Mouse (Mus musculus): ENCODE data around the gene Slain1. TPM values are rescaled to one million over a fixed set of nuclear protein-coding genes. Genes with fewer than 3 reads are reported as not detected.
A peak's percentile ranks its signal among the peaks of the same experiment; 100 is the strongest.

Slain1 gene
- polyA plus RNA-seq (2012; rRNA removed), result 52.7 and 53.0 TPM in 2 replicates

- Histone ChIP-seq H3K36me3 (ENCODE audit: control insufficient read depth, insufficient read depth, low read length) (no peaks in the 10 kb centered on the region), H3K4me3 (ENCODE audit: control insufficient read depth, insufficient read depth, low read length) (peak within 1 kb of the TSS; percentile 98), H3K27me3 (ENCODE audit: control insufficient read depth, insufficient read depth, low read length) (no peaks in the 10 kb centered on the region), H3K4me1 (replicated peaks; ENCODE audit: control insufficient read depth, insufficient read depth, low read length) (peaks cover 12% of the 10 kb centered on the region), H3K27ac (ENCODE audit: control insufficient read depth, insufficient read depth, low read length) (peak within 1 kb of the TSS; percentile 75)
- peak; percentile 99 for DNase-seq
- under 1% methylated on average over 32 of the region's 32 CpGs for WGBS
- TF ChIP-seq CTCF (IDR thresholded peaks at IDR 0.05; ENCODE audit: borderline replicate concordance, control insufficient read depth, extremely low read depth, insufficient read depth, low read length, poor library complexity) (0 out of 2 replicates have a peak, but pooled peaks have one; percentile 9), POLR2A (IDR thresholded peaks at IDR 0.05; ENCODE audit: control insufficient read depth, extremely low read depth, insufficient read depth, low read length, poor library complexity) (peak; percentile 94)
Measured at GRCm38 (mm10) chr14:103649896-103650334, at the start of gene Slain1. TSS of gene Slain1 (plus strand) at chr14:103650228.

DNA sequence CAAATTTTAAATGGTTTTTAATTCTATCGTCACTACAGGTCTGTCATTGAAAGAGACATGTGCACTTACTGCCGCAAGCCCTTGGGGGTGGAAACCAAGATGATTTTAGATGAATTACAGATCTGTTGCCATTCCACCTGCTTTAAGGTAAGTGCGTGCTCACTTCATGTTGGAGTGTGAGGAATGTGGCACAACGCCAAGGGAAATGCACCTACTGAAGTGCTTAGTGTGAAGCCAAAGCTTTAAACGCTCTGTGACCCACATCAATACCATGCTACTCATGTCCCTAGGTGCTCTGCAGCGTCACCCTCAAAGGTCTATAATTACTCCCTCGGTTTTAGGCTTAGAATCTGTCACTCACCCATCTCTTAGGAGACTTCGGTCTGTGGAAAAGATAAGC is 42.0 kb upstream of the Slain1 start:
- WGBS, result 93% methylated on average over 8 of the region's 8 CpGs
- no peak for TF ChIP-seq CTCF (IDR thresholded peaks at IDR 0.05; ENCODE audit: borderline replicate concordance, control insufficient read depth, extremely low read depth, insufficient read depth, low read length, poor library complexity)
- no peak for TF ChIP-seq POLR2A (IDR thresholded peaks at IDR 0.05; ENCODE audit: control insufficient read depth, extremely low read depth, insufficient read depth, low read length, poor library complexity)
- Histone ChIP-seq H3K27me3 (ENCODE audit: control insufficient read depth, insufficient read depth, low read length) (no peaks in the 10 kb centered on the region), H3K36me3 (ENCODE audit: control insufficient read depth, insufficient read depth, low read length) (no peaks in the 10 kb centered on the region), H3K4me3 (ENCODE audit: control insufficient read depth, insufficient read depth, low read length) (no peak overlapping the region), H3K27ac (ENCODE audit: control insufficient read depth, insufficient read depth, low read length) (no peak overlapping the region), H3K4me1 (replicated peaks; ENCODE audit: control insufficient read depth, insufficient read depth, low read length) (no peaks in the 10 kb centered on the region)
- no peak for DNase-seq

GRCm38 (mm10) chr14:103613573-103614271 is 36.3 kb upstream of the Slain1 start:
- DNase-seq, result no peak
- TF ChIP-seq CTCF (IDR thresholded peaks at IDR 0.05; ENCODE audit: borderline replicate concordance, control insufficient read depth, extremely low read depth, insufficient read depth, low read length, poor library complexity), result no peak
- TF ChIP-seq POLR2A (IDR thresholded peaks at IDR 0.05; ENCODE audit: control insufficient read depth, extremely low read depth, insufficient read depth, low read length, poor library complexity), result no peak
- H3K27ac ChIP-seq (ENCODE audit: control insufficient read depth, insufficient read depth, low read length), result no peak overlapping the region

GRCm38 (mm10) chr14:103614272-103614587 is 35.8 kb upstream of the Slain1 start:
- no peaks in the 10 kb centered on the region for H3K36me3 ChIP-seq (ENCODE audit: control insufficient read depth, insufficient read depth, low read length)
- no peak for DNase-seq
- no peak overlapping the region for H3K27ac ChIP-seq (ENCODE audit: control insufficient read depth, insufficient read depth, low read length)
- WGBS, result 92% methylated on average over 4 of the region's 4 CpGs
- no peaks in the 10 kb centered on the region for H3K4me1 ChIP-seq (replicated peaks; ENCODE audit: control insufficient read depth, insufficient read depth, low read length)
- TF ChIP-seq CTCF (IDR thresholded peaks at IDR 0.05; ENCODE audit: borderline replicate concordance, control insufficient read depth, extremely low read depth, insufficient read depth, low read length, poor library complexity), result no peak
- TF ChIP-seq POLR2A (IDR thresholded peaks at IDR 0.05; ENCODE audit: control insufficient read depth, extremely low read depth, insufficient read depth, low read length, poor library complexity), result no peak
- H3K4me3 ChIP-seq (ENCODE audit: control insufficient read depth, insufficient read depth, low read length), result no peak overlapping the region
- no peaks in the 10 kb centered on the region for H3K27me3 ChIP-seq (ENCODE audit: control insufficient read depth, insufficient read depth, low read length)

More at GRCm38 (mm10) chr14:103613573-103614271, 36.3 kb upstream of the Slain1 start:
- WGBS, result 95% methylated on average over 6 of the region's 6 CpGs
- H3K4me3 ChIP-seq (ENCODE audit: control insufficient read depth, insufficient read depth, low read length), result no peak overlapping the region
- no peaks in the 10 kb centered on the region for H3K4me1 ChIP-seq (replicated peaks; ENCODE audit: control insufficient read depth, insufficient read depth, low read length)
- H3K36me3 ChIP-seq (ENCODE audit: control insufficient read depth, insufficient read depth, low read length), result no peaks in the 10 kb centered on the region
- no peaks in the 10 kb centered on the region for H3K27me3 ChIP-seq (ENCODE audit: control insufficient read depth, insufficient read depth, low read length)

DNA sequence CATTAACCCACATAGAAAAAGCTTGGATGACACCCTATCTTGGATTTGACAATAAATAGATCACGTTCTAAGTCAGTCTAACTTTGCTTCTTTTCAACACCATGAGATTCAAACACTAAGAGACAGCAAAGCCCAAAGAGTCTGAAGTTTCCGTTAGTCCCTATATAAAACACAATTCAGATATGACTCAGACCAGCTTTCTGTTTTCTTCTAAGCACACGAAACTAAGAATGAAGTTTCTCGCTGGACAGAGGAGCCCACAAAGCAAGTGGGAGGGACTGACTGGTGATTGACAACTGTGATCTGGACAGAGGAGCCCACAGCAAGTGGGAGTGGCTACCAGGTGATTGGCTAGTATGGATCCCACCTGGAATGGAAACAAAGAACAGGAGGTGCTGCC is 30.3 kb upstream of the Slain1 start:
- WGBS, result 93% methylated on average over 4 of the region's 4 CpGs
- no peak for TF ChIP-seq CTCF (IDR thresholded peaks at IDR 0.05; ENCODE audit: borderline replicate concordance, control insufficient read depth, extremely low read depth, insufficient read depth, low read length, poor library complexity)
- no peak for TF ChIP-seq POLR2A (IDR thresholded peaks at IDR 0.05; ENCODE audit: control insufficient read depth, extremely low read depth, insufficient read depth, low read length, poor library complexity)
- Histone ChIP-seq H3K4me1 (replicated peaks; ENCODE audit: control insufficient read depth, insufficient read depth, low read length) (no peaks in the 10 kb centered on the region), H3K36me3 (ENCODE audit: control insufficient read depth, insufficient read depth, low read length) (no peaks in the 10 kb centered on the region), H3K27me3 (ENCODE audit: control insufficient read depth, insufficient read depth, low read length) (no peaks in the 10 kb centered on the region), H3K27ac (ENCODE audit: control insufficient read depth, insufficient read depth, low read length) (no peak overlapping the region), H3K4me3 (ENCODE audit: control insufficient read depth, insufficient read depth, low read length) (no peak overlapping the region)
- DNase-seq, result no peak

DNA sequence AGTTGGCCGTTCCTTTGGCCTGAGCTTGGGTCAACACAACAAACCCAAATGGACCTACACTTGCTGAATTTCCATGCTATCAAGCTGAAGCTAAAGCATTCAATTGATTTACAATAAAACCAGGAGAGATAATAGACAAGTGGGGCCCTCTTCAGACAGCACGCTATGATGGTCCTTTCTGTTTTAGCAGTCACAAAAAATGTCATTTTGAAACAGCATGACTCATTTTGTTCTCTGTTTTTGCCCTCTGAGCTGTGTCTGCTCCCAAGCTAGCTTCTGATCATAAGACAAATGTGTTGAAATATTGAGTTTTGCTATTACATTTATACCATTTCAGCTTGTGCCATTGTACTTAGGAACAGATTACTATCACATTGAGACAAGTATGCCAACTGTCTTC is 28.8 kb upstream of the Slain1 start:
- Histone ChIP-seq H3K27me3 (ENCODE audit: control insufficient read depth, insufficient read depth, low read length) (no peaks in the 10 kb centered on the region), H3K4me1 (replicated peaks; ENCODE audit: control insufficient read depth, insufficient read depth, low read length) (no peaks in the 10 kb centered on the region), H3K27ac (ENCODE audit: control insufficient read depth, insufficient read depth, low read length) (no peak overlapping the region), H3K4me3 (ENCODE audit: control insufficient read depth, insufficient read depth, low read length) (no peak overlapping the region), H3K36me3 (ENCODE audit: control insufficient read depth, insufficient read depth, low read length) (no peaks in the 10 kb centered on the region)
- no peak for DNase-seq
- TF ChIP-seq POLR2A (IDR thresholded peaks at IDR 0.05; ENCODE audit: control insufficient read depth, extremely low read depth, insufficient read depth, low read length, poor library complexity) (no peak), CTCF (IDR thresholded peaks at IDR 0.05; ENCODE audit: borderline replicate concordance, control insufficient read depth, extremely low read depth, insufficient read depth, low read length, poor library complexity) (no peak)
- 96% methylated on average over 2 of the region's 2 CpGs for WGBS

Measured in thymus, adult 2 months (tissue).